Mouse (Mus musculus): ENCODE measurements around the gene Sugp2. TPM values are rescaled to one million over a fixed set of nuclear protein-coding genes. Genes with fewer than 3 reads are reported as not detected.

The Sugp2 gene
- polyA plus RNA-seq, 1 experiment from 2014 or later, result 12.3 TPM

GRCm38 (mm10) chr8:70268311-70268710 lies 34.3 kb downstream of the Sugp2 start:
- TF ChIP-seq EP300 (IDR thresholded peaks at IDR 0.05) (no peak), CTCF (IDR thresholded peaks at IDR 0.05) (no peak)
- H3K27ac ChIP-seq (ENCODE audit: low read length), result peak overlapping the region; percentile 7; the same call in 1 of the 2 replicates
- H3K4me1 ChIP-seq (ENCODE audit: insufficient read depth, low read depth, low read length), result no peaks in the 10 kb centered on the region
- no peak overlapping the region for H3K4me2 ChIP-seq (replicated peaks; ENCODE audit: low read depth, low read length)
- 61% methylated on average over 5 of the region's 5 CpGs for WGBS
- no peak overlapping the region; the same call in 1 of the 2 replicates for H3K9ac ChIP-seq (replicated peaks; ENCODE audit: low read depth)
- H3K9me3 ChIP-seq (ENCODE audit: low read length), result no peaks in the 10 kb centered on the region
- H3K4me3 ChIP-seq (ENCODE audit: low read depth, low read length), result no peak overlapping the region
- DNase-seq (ENCODE audit: low spot score) (no peak), ATAC-seq (no peak)
- no peaks in the 10 kb centered on the region for H3K36me3 ChIP-seq (ENCODE audit: insufficient read depth, low read length)
- H3K27me3 ChIP-seq (replicated peaks; ENCODE audit: insufficient read depth, low read length), result no peaks in the 10 kb centered on the region

- Histone ChIP-seq H3K27me3 (replicated peaks; ENCODE audit: insufficient read depth, low read length) (no peaks in the 10 kb centered on the region), H3K36me3 (ENCODE audit: insufficient read depth, low read length) (no peaks in the 10 kb centered on the region), H3K9me3 (ENCODE audit: low read length) (no peaks in the 10 kb centered on the region), H3K9ac (replicated peaks; ENCODE audit: low read depth) (no peak overlapping the region; the same call in 1 of the 2 replicates), H3K4me1 (ENCODE audit: insufficient read depth, low read depth, low read length) (no peaks in the 10 kb centered on the region), H3K4me2 (replicated peaks; ENCODE audit: low read depth, low read length) (no peak overlapping the region), H3K4me3 (ENCODE audit: low read depth, low read length) (no peak overlapping the region), H3K27ac (ENCODE audit: low read length) (peak overlapping the region; percentile 7; the same call in 1 of the 2 replicates)
- peak; percentile 42 for ATAC-seq
- WGBS, result 30% methylated on average over 11 of the region's 11 CpGs
- no peak for TF ChIP-seq EP300 (IDR thresholded peaks at IDR 0.05)
- peak; percentile 71 for TF ChIP-seq CTCF (IDR thresholded peaks at IDR 0.05)
- peak; percentile 34 for DNase-seq (ENCODE audit: low spot score)
These were observed 35.0 kb downstream of the Sugp2 start for GRCm38 (mm10) chr8:70268799-70269565.

DNA sequence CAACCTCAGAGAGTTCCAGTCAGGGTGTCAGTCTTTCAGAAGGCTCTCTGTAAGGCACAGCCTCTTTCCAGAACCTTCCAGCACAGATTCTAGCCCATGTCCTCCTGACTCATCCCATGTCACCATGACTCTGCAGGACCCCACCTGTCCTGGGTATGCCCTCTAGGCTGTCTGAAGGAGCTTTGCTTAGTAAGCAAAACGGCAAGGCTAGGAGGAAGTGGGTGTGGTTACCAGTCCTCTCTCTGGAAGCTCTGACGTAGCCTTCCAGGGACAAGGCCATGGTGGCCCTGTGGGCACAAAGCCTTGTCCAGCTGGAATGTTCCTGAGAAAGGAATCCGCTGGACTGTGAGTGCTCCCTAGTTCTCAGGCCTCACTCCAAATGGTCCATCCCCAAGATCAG lies 38.9 kb downstream of the Sugp2 start:
- H3K27ac ChIP-seq (ENCODE audit: low read length), result 0 out of 2 replicates have a peak overlapping the region, but pooled peaks have one; percentile 32
- H3K4me3 ChIP-seq (ENCODE audit: low read depth, low read length), result no peak overlapping the region
- 21% methylated on average over 3 of the region's 3 CpGs for WGBS
- no peaks in the 10 kb centered on the region for H3K36me3 ChIP-seq (ENCODE audit: insufficient read depth, low read length)
- peak; percentile 80 for DNase-seq (ENCODE audit: low spot score)
- no peaks in the 10 kb centered on the region for H3K27me3 ChIP-seq (replicated peaks; ENCODE audit: insufficient read depth, low read length)
- H3K9ac ChIP-seq (replicated peaks; ENCODE audit: low read depth), result no peak overlapping the region
- H3K4me1 ChIP-seq (ENCODE audit: insufficient read depth, low read depth, low read length), result 0 out of 2 replicates have a peak, but pooled peaks cover under 1% of the 10 kb centered on the region
- TF ChIP-seq EP300 (IDR thresholded peaks at IDR 0.05) (peak; percentile 56; the same call in 1 of the 2 replicates), CTCF (IDR thresholded peaks at IDR 0.05) (no peak)
- peak; percentile 79 for ATAC-seq
- no peaks in the 10 kb centered on the region for H3K9me3 ChIP-seq (ENCODE audit: low read length)
- H3K4me2 ChIP-seq (replicated peaks; ENCODE audit: low read depth, low read length), result no peak overlapping the region

- Histone ChIP-seq H3K36me3 (ENCODE audit: insufficient read depth, low read length) (no peaks in the 10 kb centered on the region), H3K9ac (replicated peaks; ENCODE audit: low read depth) (no peak overlapping the region), H3K9me3 (ENCODE audit: low read length) (no peaks in the 10 kb centered on the region), H3K27ac (ENCODE audit: low read length) (no peak overlapping the region), H3K4me1 (ENCODE audit: insufficient read depth, low read depth, low read length) (peaks cover 5% of the 10 kb centered on the region; the same call in 1 of the 2 replicates), H3K4me3 (ENCODE audit: low read depth, low read length) (no peak overlapping the region), H3K4me2 (replicated peaks; ENCODE audit: low read depth, low read length) (no peak overlapping the region), H3K27me3 (replicated peaks; ENCODE audit: insufficient read depth, low read length) (no peaks in the 10 kb centered on the region)
- DNase-seq (ENCODE audit: low spot score), result no peak
- no peak for ATAC-seq
- TF ChIP-seq EP300 (IDR thresholded peaks at IDR 0.05), result no peak
These were observed 40.3 kb downstream of the Sugp2 start for GRCm38 (mm10) chr8:70274350-70274749.

- peak; percentile 35 for TF ChIP-seq CTCF (IDR thresholded peaks at IDR 0.05)
- TF ChIP-seq EP300 (IDR thresholded peaks at IDR 0.05), result peak; percentile 99
- H3K27me3 ChIP-seq (replicated peaks; ENCODE audit: insufficient read depth, low read length), result no peaks in the 10 kb centered on the region
- ATAC-seq (peak; percentile 88), DNase-seq (ENCODE audit: low spot score) (peak; percentile 73)
- H3K9me3 ChIP-seq (ENCODE audit: low read length), result no peaks in the 10 kb centered on the region
- H3K27ac ChIP-seq (ENCODE audit: low read length), result peak overlapping the region; percentile 68
- WGBS, result 51% methylated on average over 3 of the region's 3 CpGs
- peaks cover 5% of the 10 kb centered on the region; the same call in 1 of the 2 replicates for H3K4me1 ChIP-seq (ENCODE audit: insufficient read depth, low read depth, low read length)
- no peak overlapping the region for H3K9ac ChIP-seq (replicated peaks; ENCODE audit: low read depth)
- H3K4me3 ChIP-seq (ENCODE audit: low read depth, low read length), result no peak overlapping the region
- no peak overlapping the region for H3K4me2 ChIP-seq (replicated peaks; ENCODE audit: low read depth, low read length)
- no peaks in the 10 kb centered on the region for H3K36me3 ChIP-seq (ENCODE audit: insufficient read depth, low read length)
These were observed 42.5 kb downstream of the Sugp2 start for GRCm38 (mm10) chr8:70276476-70276875.

- WGBS, result 52% methylated on average over 13 of the region's 15 CpGs
- Histone ChIP-seq H3K27ac (ENCODE audit: low read length) (peak overlapping the region; percentile 9; the same call in 1 of the 2 replicates), H3K9ac (replicated peaks; ENCODE audit: low read depth) (no peak overlapping the region), H3K9me3 (ENCODE audit: low read length) (no peaks in the 10 kb centered on the region), H3K4me3 (ENCODE audit: low read depth, low read length) (no peak overlapping the region), H3K36me3 (ENCODE audit: insufficient read depth, low read length) (no peaks in the 10 kb centered on the region), H3K4me1 (ENCODE audit: insufficient read depth, low read depth, low read length) (peaks cover 5% of the 10 kb centered on the region; the same call in 1 of the 2 replicates), H3K4me2 (replicated peaks; ENCODE audit: low read depth, low read length) (no peak overlapping the region), H3K27me3 (replicated peaks; ENCODE audit: insufficient read depth, low read length) (no peaks in the 10 kb centered on the region)
- DNase-seq (ENCODE audit: low spot score), result no peak
- TF ChIP-seq CTCF (IDR thresholded peaks at IDR 0.05) (no peak), EP300 (IDR thresholded peaks at IDR 0.05) (no peak)
- no peak for ATAC-seq
These were observed 44.1 kb downstream of the Sugp2 start for GRCm38 (mm10) chr8:70278175-70278574.
